In the genomic region with DNA sequence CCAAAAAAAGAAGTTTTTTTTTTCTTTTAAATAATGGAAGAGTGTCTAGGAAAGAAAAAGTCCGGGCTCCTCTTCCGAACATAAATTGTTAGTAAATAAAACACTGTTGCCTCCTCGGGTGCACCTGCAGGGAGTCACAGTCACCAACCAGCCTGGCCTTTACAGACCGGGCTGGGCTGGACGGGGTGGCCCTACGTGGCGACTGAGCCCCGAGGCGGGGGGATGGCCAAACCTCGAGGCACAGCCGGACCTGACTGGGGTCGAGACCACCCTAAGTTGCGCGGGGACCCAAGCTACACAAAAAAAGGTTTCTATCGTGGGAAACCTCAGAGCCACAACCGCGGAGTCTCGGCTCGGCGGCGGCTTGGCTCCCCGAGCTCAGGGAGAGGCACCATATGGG, we compare ENCODE assay signal across 7 mouse cellular contexts. TPM values are rescaled to one million over a fixed set of nuclear protein-coding genes. Genes with fewer than 3 reads are reported as not detected.
DNase-seq lines count a peak whose midpoint lies in the region; ATAC-seq lines count a peak whose summit lies in the region.

No protein-coding gene starts in this region.

- H3K36me3 ChIP-seq in embryonic facial prominence, embryonic 12.5 days: peaks cover 33% of the 10 kb centered on the region
- H3K36me3 ChIP-seq in hindbrain, embryonic 11.5 days (ENCODE audit: control insufficient read depth, insufficient read depth, low read length): peaks cover 6% of the 10 kb centered on the region
- peaks cover 25% of the 10 kb centered on the region for H3K36me3 ChIP-seq in lung, embryonic 16.5 days (ENCODE audit: control insufficient read depth, insufficient read depth, low read length)

- H3K4me2 ChIP-seq in embryonic facial prominence, embryonic 12.5 days (replicated peaks): peak overlapping the region; percentile 55
- H3K4me2 ChIP-seq in hindbrain, embryonic 11.5 days (replicated peaks; ENCODE audit: low read depth, low read length): peak overlapping the region; percentile 52
- peak overlapping the region; percentile 69 for H3K4me2 ChIP-seq in lung, embryonic 16.5 days (ENCODE audit: low read depth, low read length)

- no peaks in the 10 kb centered on the region for H3K9me3 ChIP-seq in embryonic facial prominence, embryonic 12.5 days
- no peaks in the 10 kb centered on the region for H3K9me3 ChIP-seq in hindbrain, embryonic 11.5 days (ENCODE audit: control insufficient read depth, low read length)
- no peaks in the 10 kb centered on the region for H3K9me3 ChIP-seq in lung, embryonic 16.5 days (ENCODE audit: control insufficient read depth, low read length)

- under 1% methylated on average over 22 of the region's 22 CpGs for WGBS in embryonic facial prominence, embryonic 12.5 days
- WGBS in hindbrain, embryonic 11.5 days: under 1% methylated on average over 22 of the region's 22 CpGs
- WGBS in lung, embryonic 16.5 days: under 1% methylated on average over 22 of the region's 22 CpGs

- H3K27ac ChIP-seq in embryonic facial prominence, embryonic 12.5 days: peak overlapping the region; percentile 87
- H3K27ac ChIP-seq in hindbrain, embryonic 11.5 days (ENCODE audit: low read depth, low read length): peak overlapping the region; percentile 78
- H3K27ac ChIP-seq in lung, embryonic 16.5 days (ENCODE audit: low read length): peak overlapping the region; percentile 82

- peak overlapping the region; percentile 92 for H3K4me3 ChIP-seq in embryonic facial prominence, embryonic 12.5 days
- H3K4me3 ChIP-seq in hindbrain, embryonic 11.5 days (ENCODE audit: low read depth, low read length): peak overlapping the region; percentile 93
- peak overlapping the region; percentile 97 for H3K4me3 ChIP-seq in lung, embryonic 16.5 days (ENCODE audit: low read length)

- ATAC-seq in embryonic facial prominence, embryonic 12.5 days (ENCODE audit: insufficient number of reproducible peaks, insufficient read depth, low FRiP score, low TSS enrichment): no peak
- peak; percentile 61 for ATAC-seq in hindbrain, embryonic 11.5 days (ENCODE audit: low FRiP score)
- peak; percentile 38; the same call in 1 of the 2 replicates for ATAC-seq in lung, embryonic 16.5 days (ENCODE audit: low read depth)

- peaks cover 22% of the 10 kb centered on the region for H3K4me1 ChIP-seq in embryonic facial prominence, embryonic 12.5 days
- H3K4me1 ChIP-seq in hindbrain, embryonic 11.5 days (replicated peaks; ENCODE audit: control insufficient read depth, insufficient read depth, low read length): peaks cover 4% of the 10 kb centered on the region; the same call in 1 of the 2 replicates
- peaks cover 19% of the 10 kb centered on the region for H3K4me1 ChIP-seq in lung, embryonic 16.5 days (replicated peaks; ENCODE audit: control insufficient read depth, insufficient read depth, low read length)

- peak; percentile 49 for DNase-seq in left cerebral cortex, postnatal 4 days
- DNase-seq in left cerebral cortex, adult 8-10 months (ENCODE audit: low spot score in 2 of 2): no peak
- no peak for DNase-seq in hindbrain, embryonic 11.5 days (ENCODE audit: low spot score)
- peak; percentile 73 for DNase-seq in testis, postnatal 10 days (ENCODE audit: low spot score)
- DNase-seq in thymus, postnatal 0 days (ENCODE audit: low spot score): no peak

- peak overlapping the region; percentile 78 for H3K9ac ChIP-seq in embryonic facial prominence, embryonic 12.5 days
- H3K9ac ChIP-seq in hindbrain, embryonic 11.5 days (ENCODE audit: low read depth, low read length): peak overlapping the region; percentile 98
- H3K9ac ChIP-seq in lung, embryonic 16.5 days (ENCODE audit: low read length): peak overlapping the region; percentile 99

- intact Hi-C loops in left cerebral cortex, postnatal 4 days (cut with DNase I): no loop called here

- no peaks in the 10 kb centered on the region for H3K27me3 ChIP-seq in embryonic facial prominence, embryonic 12.5 days
- no peaks in the 10 kb centered on the region for H3K27me3 ChIP-seq in hindbrain, embryonic 11.5 days (ENCODE audit: control insufficient read depth, insufficient read depth, low read length)
- no peaks in the 10 kb centered on the region for H3K27me3 ChIP-seq in lung, embryonic 16.5 days (ENCODE audit: control insufficient read depth, insufficient read depth, low read depth, low read length)

RNA-seq across cellular contexts. Expression of a gene that starts 0.5 kb away (rescaled TPM):
- total RNA-seq in left cerebral cortex, postnatal 4 days (2021): 100 to 1,000 TPM; 270 to 278 TPM
- total RNA-seq in left cerebral cortex, adult 8-10 months (2022): 100 to 1,000 TPM; 244 to 339 (median 284) TPM
- 602 and 657 TPM in 2 replicates for polyA plus RNA-seq in embryonic facial prominence, embryonic 12.5 days (2016; fragmentation: Nextera tagmentation; extraction: Ambion mirVana)
- polyA plus RNA-seq in hindbrain, embryonic 11.5 days (2014; fragmentation: Nextera tagmentation; extraction: Ambion mirVana): 695 and 707 TPM in 2 replicates
- 390 and 418 TPM in 2 replicates for polyA plus RNA-seq in lung, embryonic 16.5 days (2015; fragmentation: Nextera tagmentation; extraction: Ambion mirVana)
- 660 and 662 TPM in 2 replicates for polyA plus RNA-seq in thymus, postnatal 0 days (2015; fragmentation: Nextera tagmentation; extraction: Ambion mirVana)

RNA-seq across cellular contexts. Expression of a gene that starts 37.0 kb away (rescaled TPM):
- 100 to 1,000 TPM; 139 to 141 TPM for total RNA-seq in left cerebral cortex, postnatal 4 days (2021)
- total RNA-seq in left cerebral cortex, adult 8-10 months (2022): 10 to 100 TPM; 84.7 to 97.3 (median 85.8) TPM
- 69.8 and 70.0 TPM in 2 replicates for polyA plus RNA-seq in embryonic facial prominence, embryonic 12.5 days (2016; fragmentation: Nextera tagmentation; extraction: Ambion mirVana)
- 76.6 and 76.8 TPM in 2 replicates for polyA plus RNA-seq in hindbrain, embryonic 11.5 days (2014; fragmentation: Nextera tagmentation; extraction: Ambion mirVana)
- polyA plus RNA-seq in lung, embryonic 16.5 days (2015; fragmentation: Nextera tagmentation; extraction: Ambion mirVana): 23.5 and 24.0 TPM in 2 replicates
- 25.5 and 35.1 TPM in 2 replicates for polyA plus RNA-seq in thymus, postnatal 0 days (2015; fragmentation: Nextera tagmentation; extraction: Ambion mirVana)

RNA-seq across cellular contexts. Expression of a gene that starts 51.7 kb away (rescaled TPM):
- 1 to 10 TPM; 2.2 to 2.8 TPM for total RNA-seq in left cerebral cortex, postnatal 4 days (2021)
- total RNA-seq in left cerebral cortex, adult 8-10 months (2022): 1 to 10 TPM; 3.0 to 5.1 (median 3.8) TPM
- 24.4 and 28.1 TPM in 2 replicates for polyA plus RNA-seq in embryonic facial prominence, embryonic 12.5 days (2016; fragmentation: Nextera tagmentation; extraction: Ambion mirVana)
- polyA plus RNA-seq in hindbrain, embryonic 11.5 days (2014; fragmentation: Nextera tagmentation; extraction: Ambion mirVana): 8.9 and 10.1 TPM in 2 replicates
- 3.9 and 5.4 TPM in 2 replicates for polyA plus RNA-seq in lung, embryonic 16.5 days (2015; fragmentation: Nextera tagmentation; extraction: Ambion mirVana)
- polyA plus RNA-seq in thymus, postnatal 0 days (2015; fragmentation: Nextera tagmentation; extraction: Ambion mirVana): 20.6 and 21.1 TPM in 2 replicates

Comparison
In these comparisons a context has a peak if more than half of its experiments do, and no peak if none do; other contexts are left out.
1. DNase-seq: peak in left cerebral cortex, postnatal 4 days (single experiment) and testis, postnatal 10 days (single experiment); none in left cerebral cortex, adult 8-10 months (0 of 2), hindbrain, embryonic 11.5 days (single experiment) and thymus, postnatal 0 days (single experiment).
2. Peak in every context shown above with its lines, with median percentiles within 50 percentile points of each other: H3K27ac ChIP-seq, H3K4me2 ChIP-seq, H3K4me3 ChIP-seq and H3K9ac ChIP-seq.